Mouse (Mus musculus) forebrain, embryonic 16.5 days (tissue): ENCODE data around the gene Erbb3. TPM values are rescaled to one million over a fixed set of nuclear protein-coding genes. Genes with fewer than 3 reads are reported as not detected.
"Not testable (repeated sequence)": the region's sequence is repeated elsewhere in the genome, so short reads cannot be mapped to it uniquely, and the experiment has no call there.

Experiments used
- ATAC-seq: fragments of 200-750 bp; cut with Nextera tagmentation; 2 replicates; pipeline ENCODE4 v1.8.0; 2017; ENCODE audit warnings: mild to moderate bottlenecking, moderate library complexity
- H3K27ac ChIP-seq: fragments of 300-500 bp; sonication (generic); 2 replicates; pipeline ENCODE4 v1.5.1; 2014; ENCODE audit warnings: low read length, control low read depth
- H3K27me3 ChIP-seq: fragments of 300-500 bp; sonication (generic); replicated peaks from 2 replicates; pipeline ENCODE4 v1.6.1; 2014; ENCODE audit warnings: low read length; ENCODE audit not compliant: control insufficient read depth, insufficient read depth
- H3K36me3 ChIP-seq: fragments of 300-500 bp; sonication (generic); 2 replicates; pipeline ENCODE4 v1.6.1; 2014; ENCODE audit not compliant: control insufficient read depth, insufficient read depth
- H3K4me1 ChIP-seq: fragments of 300-500 bp; sonication (generic); replicated peaks from 2 replicates; pipeline ENCODE4 v1.6.1; 2014; ENCODE audit warnings: low read length; ENCODE audit not compliant: control insufficient read depth, insufficient read depth
- H3K4me2 ChIP-seq: fragments of 300-500 bp; sonication (generic); 2 replicates; pipeline ENCODE4 v1.6.1; 2014; ENCODE audit warnings: mild to moderate bottlenecking, low read length, control low read depth
- H3K4me3 ChIP-seq: fragments of 300-500 bp; sonication (generic); replicated peaks from 2 replicates; pipeline ENCODE4 v1.5.1; 2014; ENCODE audit warnings: mild to moderate bottlenecking, low read length, control low read depth
- H3K9ac ChIP-seq: fragments of 300-500 bp; sonication (generic); replicated peaks from 2 replicates; pipeline ENCODE4 v1.6.1; 2014; ENCODE audit warnings: low read depth, low read length, control low read depth
- H3K9me3 ChIP-seq: fragments of 300-500 bp; sonication (generic); 2 replicates; pipeline ENCODE4 v1.6.1; 2016; ENCODE audit warnings: low read length; ENCODE audit not compliant: control insufficient read depth
- WGBS: fragments of 180-500 bp; shearing (Covaris S2); extraction: QIAGEN DNeasy Blood & Tissue Kit; methylation state at CpG from one replicate; pipeline ENCODE4 v1.1.7; 2014; 5-methylcytosine and 5-hydroxymethylcytosine counted together
- polyA plus RNA-seq: library from polyadenylated mRNA; unstranded; fragments of >200 nt; fragmentation: Nextera tagmentation; extraction: Ambion mirVana; gene quantifications from 2 replicates; pipeline ENCODE4 v1.2.1, GENCODE M21; 2015

Erbb3 gene
- polyA plus RNA-seq, result 0.46 and 0.62 TPM in 2 replicates

- Histone ChIP-seq H3K27me3 (peaks cover 21% of the 10 kb centered on the region), H3K4me2 (peak within 1 kb of the TSS; percentile 95), H3K36me3 (no peaks in the 10 kb centered on the region), H3K4me1 (peaks cover 8% of the 10 kb centered on the region), H3K4me3 (peak within 1 kb of the TSS; percentile 52), H3K9ac (peak within 1 kb of the TSS; percentile 55), H3K27ac (no peak within 1 kb of the TSS), H3K9me3 (no peaks in the 10 kb centered on the region)
- WGBS, result 0% methylated on average over 43 of the region's 43 CpGs
- ATAC-seq, result peak; percentile 45
These were observed at the start of gene Erbb3 for GRCm38 (mm10) chr10:128589464-128590192. Gene Erbb3, minus strand, starts transcription at chr10:128589652.

- 13% methylated on average over 11 of the region's 11 CpGs for WGBS
- ATAC-seq, result no peak
- Histone ChIP-seq H3K4me1 (no peaks in the 10 kb centered on the region), H3K9ac (no peak overlapping the region), H3K27ac (no peak overlapping the region), H3K27me3 (no peaks in the 10 kb centered on the region), H3K9me3 (no peaks in the 10 kb centered on the region), H3K36me3 (peaks cover 21% of the 10 kb centered on the region), H3K4me3 (no peak overlapping the region), H3K4me2 (no peak overlapping the region)
These were observed 47.6 kb upstream of the Erbb3 start for GRCm38 (mm10) chr10:128637011-128637410.

- Histone ChIP-seq H3K9me3 (no peaks in the 10 kb centered on the region), H3K4me2 (no peak overlapping the region), H3K27ac (no peak overlapping the region), H3K9ac (no peak overlapping the region), H3K27me3 (no peaks in the 10 kb centered on the region), H3K36me3 (peaks cover 21% of the 10 kb centered on the region), H3K4me1 (no peaks in the 10 kb centered on the region), H3K4me3 (no peak overlapping the region)
- no peak for ATAC-seq
- 48% methylated on average over 6 of the region's 6 CpGs for WGBS
These were observed 47.1 kb upstream of the Erbb3 start for GRCm38 (mm10) chr10:128636561-128636960.

- WGBS, result 94% methylated on average over 13 of the region's 13 CpGs
- H3K27ac ChIP-seq, result no peak overlapping the region
- no peak overlapping the region for H3K9ac ChIP-seq
- H3K4me1 ChIP-seq, result no peaks in the 10 kb centered on the region
- H3K27me3 ChIP-seq, result no peaks in the 10 kb centered on the region
- no peak overlapping the region for H3K4me2 ChIP-seq
- no peak for ATAC-seq
- no peak overlapping the region for H3K4me3 ChIP-seq
- peaks cover 19% of the 10 kb centered on the region for H3K36me3 ChIP-seq
- H3K9me3 ChIP-seq, result no peaks in the 10 kb centered on the region
These were observed 46.2 kb upstream of the Erbb3 start for GRCm38 (mm10) chr10:128635697-128636096.

- 20% methylated on average over 6 of the region's 6 CpGs for WGBS
- Histone ChIP-seq H3K27ac (no peak overlapping the region), H3K36me3 (peaks cover 18% of the 10 kb centered on the region), H3K9me3 (no peaks in the 10 kb centered on the region), H3K9ac (no peak overlapping the region), H3K27me3 (no peaks in the 10 kb centered on the region), H3K4me3 (no peak overlapping the region), H3K4me1 (no peaks in the 10 kb centered on the region), H3K4me2 (no peak overlapping the region)
- no peak for ATAC-seq
These were observed 42.1 kb upstream of the Erbb3 start for GRCm38 (mm10) chr10:128631571-128631970.

- H3K9me3 ChIP-seq, H3K4me2 ChIP-seq, H3K9ac ChIP-seq, H3K4me1 ChIP-seq, ATAC-seq, H3K4me3 ChIP-seq, H3K27me3 ChIP-seq, H3K27ac ChIP-seq: not testable (repeated sequence)
- H3K36me3 ChIP-seq, result peaks cover 14% of the 10 kb centered on the region
- 82% methylated on average over 5 of the region's 5 CpGs for WGBS
These were observed 40.9 kb upstream of the Erbb3 start for GRCm38 (mm10) chr10:128630306-128630705.

- Histone ChIP-seq H3K36me3 (peaks cover 16% of the 10 kb centered on the region), H3K4me3 (no peak overlapping the region)
- WGBS, result 81% methylated on average over 2 of the region's 2 CpGs
These were observed 40.3 kb upstream of the Erbb3 start for GRCm38 (mm10) chr10:128629746-128630145.

GRCm38 (mm10) chr10:128627398-128628317 lies 38.2 kb upstream of the Erbb3 start:
- Histone ChIP-seq H3K4me2 (no peak overlapping the region), H3K27me3 (no peaks in the 10 kb centered on the region), H3K9ac (no peak overlapping the region), H3K4me3 (no peak overlapping the region), H3K36me3 (peaks cover 15% of the 10 kb centered on the region), H3K4me1 (peaks cover 6% of the 10 kb centered on the region), H3K9me3 (no peaks in the 10 kb centered on the region), H3K27ac (no peak overlapping the region)
- no peak for ATAC-seq
- 88% methylated on average over 10 of the region's 10 CpGs for WGBS

More at GRCm38 (mm10) chr10:128629746-128630145, 40.3 kb upstream of the Erbb3 start:
- no peaks in the 10 kb centered on the region for H3K9me3 ChIP-seq
- H3K9ac ChIP-seq, result no peak overlapping the region
- no peak for ATAC-seq
- no peak overlapping the region for H3K4me2 ChIP-seq
- peaks cover 6% of the 10 kb centered on the region for H3K4me1 ChIP-seq
- no peak overlapping the region for H3K27ac ChIP-seq
- no peaks in the 10 kb centered on the region for H3K27me3 ChIP-seq
